Mouse (Mus musculus): ENCODE measurements around the gene Tmem171. TPM values are rescaled to one million over a fixed set of nuclear protein-coding genes. Genes with fewer than 3 reads are reported as not detected.

Gene Tmem171
- polyA plus RNA-seq, 1 experiment from 2014 or later: 0.18 TPM

GRCm38 (mm10) chr13:98710236-98710635, 15.6 kb upstream of the Tmem171 start:
- no peak overlapping the region for H3K4me2 ChIP-seq (replicated peaks)

GRCm38 (mm10) chr13:98705501-98705900, 10.9 kb upstream of the Tmem171 start:
- Histone ChIP-seq H3K4me3 (no peak overlapping the region), H3K27ac (no peak overlapping the region), H3K9me3 (replicated peaks) (no peaks in the 10 kb centered on the region), H3K36me3 (no peaks in the 10 kb centered on the region), H3K4me2 (replicated peaks) (no peak overlapping the region), H3K4me1 (0 out of 2 replicates have a peak, but pooled peaks cover 5% of the 10 kb centered on the region), H3K9ac (no peak overlapping the region), H3K27me3 (no peaks in the 10 kb centered on the region)
- no peak for ATAC-seq (ENCODE audit: low FRiP score)
- WGBS: 81% methylated on average over 4 of the region's 4 CpGs

More at GRCm38 (mm10) chr13:98710236-98710635, 15.6 kb upstream of the Tmem171 start:
- Histone ChIP-seq H3K27ac (no peak overlapping the region), H3K9ac (no peak overlapping the region), H3K27me3 (no peaks in the 10 kb centered on the region), H3K4me3 (no peak overlapping the region), H3K4me1 (no peaks in the 10 kb centered on the region), H3K36me3 (no peaks in the 10 kb centered on the region), H3K9me3 (replicated peaks) (no peaks in the 10 kb centered on the region)
- no peak for ATAC-seq (ENCODE audit: low FRiP score)
- WGBS: 78% methylated on average over 8 of the region's 8 CpGs

- Histone ChIP-seq H3K27ac (no peak overlapping the region), H3K36me3 (no peaks in the 10 kb centered on the region), H3K4me2 (replicated peaks) (no peak overlapping the region), H3K9me3 (replicated peaks) (no peaks in the 10 kb centered on the region), H3K9ac (no peak overlapping the region), H3K27me3 (no peaks in the 10 kb centered on the region), H3K4me3 (no peak overlapping the region), H3K4me1 (0 out of 2 replicates have a peak, but pooled peaks cover 5% of the 10 kb centered on the region)
- 81% methylated on average over 8 of the region's 8 CpGs for WGBS
- ATAC-seq (ENCODE audit: low FRiP score): no peak
These were observed 9.2 kb upstream of the Tmem171 start for GRCm38 (mm10) chr13:98703786-98704185.

- no peak overlapping the region for H3K4me3 ChIP-seq
- ATAC-seq (ENCODE audit: low FRiP score): no peak
- H3K4me1 ChIP-seq: 0 out of 2 replicates have a peak, but pooled peaks cover 5% of the 10 kb centered on the region
- no peak overlapping the region for H3K4me2 ChIP-seq (replicated peaks)
- H3K9me3 ChIP-seq (replicated peaks): no peaks in the 10 kb centered on the region
- H3K36me3 ChIP-seq: no peaks in the 10 kb centered on the region
- H3K27me3 ChIP-seq: 0 out of 2 replicates have a peak, but pooled peaks cover 4% of the 10 kb centered on the region
- no peak overlapping the region for H3K27ac ChIP-seq
- H3K9ac ChIP-seq: no peak overlapping the region
- 88% methylated on average over 8 of the region's 8 CpGs for WGBS
These were observed 7.7 kb upstream of the Tmem171 start for GRCm38 (mm10) chr13:98702361-98702760.

GRCm38 (mm10) chr13:98701309-98701675, 6.7 kb upstream of the Tmem171 start:
- no peak overlapping the region for H3K9ac ChIP-seq
- no peaks in the 10 kb centered on the region for H3K36me3 ChIP-seq
- no peak overlapping the region for H3K4me2 ChIP-seq (replicated peaks)
- 0 out of 2 replicates have a peak, but pooled peaks cover 4% of the 10 kb centered on the region for H3K27me3 ChIP-seq
- no peak overlapping the region for H3K27ac ChIP-seq
- WGBS: 72% methylated on average over 5 of the region's 5 CpGs
- no peak for ATAC-seq (ENCODE audit: low FRiP score)
- H3K9me3 ChIP-seq (replicated peaks): no peaks in the 10 kb centered on the region
- 0 out of 2 replicates have a peak, but pooled peaks cover 5% of the 10 kb centered on the region for H3K4me1 ChIP-seq
- no peak overlapping the region for H3K4me3 ChIP-seq

- Histone ChIP-seq H3K4me2 (replicated peaks) (no peak overlapping the region), H3K9me3 (replicated peaks) (no peaks in the 10 kb centered on the region), H3K4me3 (no peak overlapping the region), H3K36me3 (no peaks in the 10 kb centered on the region), H3K4me1 (0 out of 2 replicates have a peak, but pooled peaks cover 5% of the 10 kb centered on the region), H3K9ac (no peak overlapping the region), H3K27ac (no peak overlapping the region), H3K27me3 (peaks cover 8% of the 10 kb centered on the region)
- no peak for ATAC-seq (ENCODE audit: low FRiP score)
- 56% methylated on average over 10 of the region's 10 CpGs for WGBS
These were observed 6.2 kb upstream of the Tmem171 start for GRCm38 (mm10) chr13:98700661-98701308.

- peaks cover 15% of the 10 kb centered on the region for H3K27me3 ChIP-seq
- no peak overlapping the region for H3K4me3 ChIP-seq
- no peaks in the 10 kb centered on the region for H3K9me3 ChIP-seq (replicated peaks)
- no peak overlapping the region for H3K9ac ChIP-seq
- H3K4me1 ChIP-seq: peaks cover 7% of the 10 kb centered on the region; the same call in 1 of the 2 replicates
- 90% methylated on average over 5 of the region's 5 CpGs for WGBS
- ATAC-seq (ENCODE audit: low FRiP score): no peak
- no peak overlapping the region for H3K27ac ChIP-seq
- H3K36me3 ChIP-seq: no peaks in the 10 kb centered on the region
- no peak overlapping the region for H3K4me2 ChIP-seq (replicated peaks)
These were observed 5.4 kb upstream of the Tmem171 start for GRCm38 (mm10) chr13:98699982-98700540.

GRCm38 (mm10) chr13:98699051-98699744, 4.6 kb upstream of the Tmem171 start:
- peaks cover 24% of the 10 kb centered on the region for H3K27me3 ChIP-seq
- no peaks in the 10 kb centered on the region for H3K36me3 ChIP-seq
- no peak overlapping the region for H3K9ac ChIP-seq
- no peaks in the 10 kb centered on the region for H3K9me3 ChIP-seq (replicated peaks)
- no peak overlapping the region for H3K27ac ChIP-seq
- ATAC-seq (ENCODE audit: low FRiP score): no peak
- H3K4me3 ChIP-seq: no peak overlapping the region
- peaks cover 13% of the 10 kb centered on the region for H3K4me1 ChIP-seq
- no peak overlapping the region for H3K4me2 ChIP-seq (replicated peaks)
- 76% methylated on average over 14 of the region's 14 CpGs for WGBS

GRCm38 (mm10) chr13:98696716-98697115, 2.1 kb upstream of the Tmem171 start:
- Histone ChIP-seq H3K9me3 (replicated peaks) (no peaks in the 10 kb centered on the region), H3K4me3 (no peak overlapping the region), H3K36me3 (no peaks in the 10 kb centered on the region), H3K27me3 (peaks cover 36% of the 10 kb centered on the region), H3K9ac (no peak overlapping the region), H3K27ac (no peak overlapping the region), H3K4me2 (replicated peaks) (no peak overlapping the region), H3K4me1 (peaks cover 13% of the 10 kb centered on the region)
- no peak for ATAC-seq (ENCODE audit: low FRiP score)
- 94% methylated on average over 3 of the region's 3 CpGs for WGBS

- no peak overlapping the region for H3K27ac ChIP-seq
- H3K4me2 ChIP-seq (replicated peaks): no peak overlapping the region
- H3K36me3 ChIP-seq: no peaks in the 10 kb centered on the region
- no peak overlapping the region for H3K9ac ChIP-seq
- WGBS: 40% methylated on average over 2 of the region's 2 CpGs
- H3K4me1 ChIP-seq: peaks cover 9% of the 10 kb centered on the region
- no peaks in the 10 kb centered on the region for H3K9me3 ChIP-seq (replicated peaks)
- no peak overlapping the region for H3K4me3 ChIP-seq
- no peak for ATAC-seq (ENCODE audit: low FRiP score)
- peaks cover 38% of the 10 kb centered on the region for H3K27me3 ChIP-seq
These were observed 912 bp upstream of the Tmem171 start for GRCm38 (mm10) chr13:98695546-98695945.

GRCm38 (mm10) chr13:98693316-98693715, 1.3 kb downstream of the Tmem171 start:
- Histone ChIP-seq H3K36me3 (no peaks in the 10 kb centered on the region), H3K27me3 (peaks cover 38% of the 10 kb centered on the region), H3K9ac (no peak overlapping the region), H3K9me3 (replicated peaks) (no peaks in the 10 kb centered on the region), H3K27ac (no peak overlapping the region), H3K4me1 (peaks cover 10% of the 10 kb centered on the region), H3K4me3 (no peak overlapping the region), H3K4me2 (replicated peaks) (no peak overlapping the region)
- ATAC-seq (ENCODE audit: low FRiP score): no peak
- WGBS: 90% methylated on average over 11 of the region's 11 CpGs

GRCm38 (mm10) chr13:98691956-98692515, 2.6 kb downstream of the Tmem171 start:
- Histone ChIP-seq H3K36me3 (no peaks in the 10 kb centered on the region), H3K4me1 (peaks cover 18% of the 10 kb centered on the region), H3K9ac (no peak overlapping the region), H3K27me3 (peaks cover 35% of the 10 kb centered on the region), H3K27ac (no peak overlapping the region), H3K4me3 (no peak overlapping the region), H3K9me3 (replicated peaks) (no peaks in the 10 kb centered on the region), H3K4me2 (replicated peaks) (no peak overlapping the region)
- no peak for ATAC-seq (ENCODE audit: low FRiP score)
- 93% methylated on average over 13 of the region's 13 CpGs for WGBS

Data from hindbrain, embryonic 12.5 days (tissue).